Comparison of ENCODE assay signal across 15 mouse cellular contexts in the genomic region with DNA sequence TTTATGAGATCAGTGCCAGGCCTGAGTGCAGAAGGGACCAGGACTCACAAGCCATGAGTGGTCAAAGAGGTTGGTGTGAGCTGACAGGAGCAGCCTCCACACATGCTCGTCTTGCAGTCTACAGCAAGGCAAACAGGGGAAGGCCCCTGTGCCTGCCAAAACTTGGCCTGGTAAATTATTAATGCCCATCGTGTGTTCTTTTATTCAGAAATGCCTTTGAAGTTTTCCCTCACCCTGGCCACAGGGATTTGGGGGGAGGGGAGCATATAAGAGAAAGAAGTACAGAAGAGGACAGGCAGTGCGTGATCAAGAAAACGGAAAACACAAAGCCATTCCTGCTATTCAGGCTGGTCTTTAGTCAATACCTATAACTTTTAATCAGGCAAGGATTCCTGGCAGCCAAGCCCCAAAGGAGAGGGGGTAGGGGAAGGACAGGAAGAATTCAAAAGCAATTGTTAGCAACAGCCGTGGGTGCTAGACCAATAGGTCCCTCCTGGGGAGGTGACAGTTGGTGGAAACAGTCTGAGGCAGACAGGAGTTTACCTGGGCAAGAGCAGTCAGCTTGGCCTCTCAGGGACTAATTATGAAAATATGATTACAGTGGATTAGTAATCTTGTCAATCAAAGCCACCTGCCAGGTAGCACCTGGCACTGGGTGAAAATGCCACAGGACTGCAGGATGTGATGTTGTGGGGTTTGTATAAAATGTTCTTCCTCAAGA.
DNase-seq lines count a peak whose midpoint lies in the region; ATAC-seq and TF ChIP-seq lines count a peak whose summit lies in the region.
"Had no signal": no experiment of that assay in that cellular context is flagged by ENCODE, and none has a peak within 500 bp of the region (broad histone marks: within the 10 kb centered on the region; RNA-seq: fewer than 3 reads in every experiment).

No protein-coding gene starts in this region.

- no peak overlapping the region for H3K4me3 ChIP-seq in lung, postnatal 0 days (ENCODE audit: low read depth, low read length)
- no peak overlapping the region for H3K4me3 ChIP-seq in midbrain, postnatal 0 days (ENCODE audit: low read depth, low read length)
- no peak overlapping the region for H3K4me3 ChIP-seq in forebrain, embryonic 12.5 days (replicated peaks)
- H3K4me3 ChIP-seq: heart, embryonic 15.5 days; limb, embryonic 10.5 days; neural tube, embryonic 12.5 days had no signal

- H3K36me3 ChIP-seq in lung, postnatal 0 days (ENCODE audit: insufficient read depth, low read length): no peaks in the 10 kb centered on the region
- H3K36me3 ChIP-seq in midbrain, postnatal 0 days (ENCODE audit: insufficient read depth, low read length): no peaks in the 10 kb centered on the region
- H3K36me3 ChIP-seq in forebrain, embryonic 12.5 days (replicated peaks): no peaks in the 10 kb centered on the region
- H3K36me3 ChIP-seq: heart, embryonic 15.5 days; limb, embryonic 10.5 days; neural tube, embryonic 12.5 days had no signal

- H3K9ac ChIP-seq in lung, postnatal 0 days (replicated peaks; ENCODE audit: low read depth): no peak overlapping the region
- H3K9ac ChIP-seq in midbrain, postnatal 0 days (replicated peaks; ENCODE audit: low read length, poor library complexity, severe bottlenecking): no peak overlapping the region
- no peak overlapping the region for H3K9ac ChIP-seq in forebrain, embryonic 12.5 days
- H3K9ac ChIP-seq: heart, embryonic 15.5 days; neural tube, embryonic 12.5 days had no signal

- H3K4me2 ChIP-seq in lung, postnatal 0 days (replicated peaks; ENCODE audit: low read depth, low read length): no peak overlapping the region
- H3K4me2 ChIP-seq in midbrain, postnatal 0 days (ENCODE audit: low read depth, low read length, poor library complexity, severe bottlenecking): no peak overlapping the region
- no peak overlapping the region for H3K4me2 ChIP-seq in forebrain, embryonic 12.5 days
- H3K4me2 ChIP-seq: heart, embryonic 15.5 days; neural tube, embryonic 12.5 days had no signal

- H3K27me3 ChIP-seq in lung, postnatal 0 days (replicated peaks; ENCODE audit: insufficient read depth, low read length): no peaks in the 10 kb centered on the region
- no peaks in the 10 kb centered on the region for H3K27me3 ChIP-seq in midbrain, postnatal 0 days (ENCODE audit: insufficient read depth, low read length)
- H3K27me3 ChIP-seq in forebrain, embryonic 12.5 days: no peaks in the 10 kb centered on the region
- H3K27me3 ChIP-seq: heart, embryonic 15.5 days; neural tube, embryonic 12.5 days had no signal

- peak; percentile 11 for DNase-seq in kidney, adult 9 months
- no peak for DNase-seq in kidney, adult 11 months
- peak; percentile 10 for DNase-seq in lung, postnatal 0 days (ENCODE audit: low spot score)
- DNase-seq in lung, postnatal 4 days: no peak
- DNase-seq in kidney, postnatal 36 days: peak; percentile 2 to 8
- DNase-seq in midbrain, postnatal 0 days (ENCODE audit: low spot score): peak; percentile 9
- DNase-seq: embryo, embryonic 11 days; lung, postnatal 10 days; thymus, adult 18-20 months had no signal

- 40% methylated on average over 5 of the region's 5 CpGs for WGBS in lung, postnatal 0 days
- 24% methylated on average over 5 of the region's 5 CpGs for WGBS in midbrain, postnatal 0 days
- WGBS in forebrain, embryonic 12.5 days: 38% methylated on average over 5 of the region's 5 CpGs

- no peak for TF ChIP-seq EP300 in lung, postnatal 0 days (IDR thresholded peaks at IDR 0.05)

- H3K9me3 ChIP-seq in lung, postnatal 0 days (ENCODE audit: low read length): no peaks in the 10 kb centered on the region
- no peaks in the 10 kb centered on the region for H3K9me3 ChIP-seq in midbrain, postnatal 0 days (ENCODE audit: low read length)
- no peaks in the 10 kb centered on the region for H3K9me3 ChIP-seq in forebrain, embryonic 12.5 days
- H3K9me3 ChIP-seq: heart, embryonic 15.5 days; limb, embryonic 10.5 days; neural tube, embryonic 12.5 days had no signal

- ATAC-seq in lung, postnatal 0 days: no peak
- no peak for ATAC-seq in midbrain, postnatal 0 days (ENCODE audit: low FRiP score)
- no peak for ATAC-seq in forebrain, embryonic 12.5 days (ENCODE audit: low FRiP score)
- ATAC-seq: CD4-positive, CD25-positive, alpha-beta regulatory T cell, adult 4 months; forebrain, embryonic 14.5 days had no signal

- no peak for TF ChIP-seq CTCF in lung, postnatal 0 days (IDR thresholded peaks at IDR 0.05)
- no peak for TF ChIP-seq CTCF in midbrain, postnatal 0 days (IDR thresholded peaks at IDR 0.05)

- no peaks in the 10 kb centered on the region for H3K4me1 ChIP-seq in lung, postnatal 0 days (ENCODE audit: insufficient read depth, low read depth, low read length)
- no peaks in the 10 kb centered on the region for H3K4me1 ChIP-seq in midbrain, postnatal 0 days (ENCODE audit: insufficient read depth, low read length)
- no peaks in the 10 kb centered on the region; the same call in 1 of the 2 replicates for H3K4me1 ChIP-seq in forebrain, embryonic 12.5 days
- H3K4me1 ChIP-seq: heart, embryonic 15.5 days; limb, embryonic 10.5 days; neural tube, embryonic 12.5 days had no signal

- no peak overlapping the region for H3K27ac ChIP-seq in lung, postnatal 0 days (ENCODE audit: low read length)
- no peak overlapping the region for H3K27ac ChIP-seq in midbrain, postnatal 0 days (ENCODE audit: low read depth, low read length)
- H3K27ac ChIP-seq in forebrain, embryonic 12.5 days: no peak overlapping the region
- H3K27ac ChIP-seq: heart, embryonic 15.5 days; limb, embryonic 10.5 days; neural tube, embryonic 12.5 days had no signal

Comparison
In these comparisons a context has a peak if more than half of its experiments do, and no peak if none do; other contexts are left out.
1. DNase-seq: peak in kidney, adult 9 months (single experiment), lung, postnatal 0 days (single experiment), kidney, postnatal 36 days (2 of 2) and midbrain, postnatal 0 days (single experiment); none in kidney, adult 11 months (single experiment) and lung, postnatal 4 days (0 of 2).